In the genomic region with DNA sequence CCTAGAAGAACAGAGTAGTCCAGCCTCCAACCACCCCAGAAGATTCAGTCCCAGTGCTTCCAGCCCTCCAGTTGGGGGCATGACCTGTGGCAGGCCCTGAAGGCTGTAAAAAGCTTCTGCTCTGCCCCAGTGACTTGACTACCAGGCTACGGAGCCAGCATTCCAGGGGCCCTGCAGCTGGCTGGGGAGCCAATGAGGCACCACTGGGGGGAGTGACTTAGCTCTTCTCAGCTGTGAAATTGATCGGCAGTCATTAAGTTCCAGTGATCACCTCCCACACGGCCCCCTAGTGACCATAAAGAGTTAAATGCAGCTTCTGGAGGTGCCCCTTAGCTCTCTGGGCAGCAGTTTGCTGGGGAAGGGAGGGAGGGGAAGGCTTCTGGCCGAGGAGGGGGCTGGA, we compare ENCODE assay signal across 22 mouse cellular contexts.
DNase-seq lines count a peak whose midpoint lies in the region; ATAC-seq lines count a peak whose summit lies in the region.
"Had no signal": no experiment of that assay in that cellular context is flagged by ENCODE, and none has a peak within 500 bp of the region (broad histone marks: within the 10 kb centered on the region; RNA-seq: fewer than 3 reads in every experiment).

No protein-coding gene starts in this region.

- no peak overlapping the region for H3K4me2 ChIP-seq in kidney, embryonic 15.5 days
- peak overlapping the region; percentile 10; the same call in 1 of the 2 replicates for H3K4me2 ChIP-seq in limb, embryonic 12.5 days
- H3K4me2 ChIP-seq: hindbrain, embryonic 13.5 days; limb, embryonic 15.5 days; midbrain, embryonic 12.5 days had no signal

- DNase-seq in kidney, adult 11 months, result no peak
- peak; percentile 64 for DNase-seq in ES-CJ7 (ENCODE audit: low read depth, low spot score)
- peak; percentile 61 for DNase-seq in embryo, embryonic 10.5 days (ENCODE audit: low spot score)
- DNase-seq in gastrocnemius, postnatal 14 days, result no peak
- no peak for DNase-seq in thymus, postnatal 10 days (ENCODE audit: low spot score in 2 of 2)
- DNase-seq in frontal cortex, adult 2 months (ENCODE audit: extremely low spot score in 1 of 2, low spot score in 1 of 2), result no peak
- DNase-seq: cerebellum, adult 9-11 months; gastrocnemius, postnatal 25 days; lung, postnatal 14 days; right cerebral cortex, postnatal 25 days; thymus, postnatal 25 days had no signal

- peaks cover 42% of the 10 kb centered on the region for H3K27me3 ChIP-seq in kidney, embryonic 15.5 days
- H3K27me3 ChIP-seq in limb, embryonic 12.5 days, result no peaks in the 10 kb centered on the region
- H3K27me3 ChIP-seq: limb, embryonic 15.5 days; midbrain, embryonic 12.5 days had no signal

- no peaks in the 10 kb centered on the region for H3K36me3 ChIP-seq in kidney, embryonic 15.5 days
- H3K36me3 ChIP-seq in limb, embryonic 12.5 days, result no peaks in the 10 kb centered on the region
- H3K36me3 ChIP-seq: hindbrain, embryonic 13.5 days; limb, embryonic 15.5 days; midbrain, embryonic 12.5 days had no signal

- H3K9ac ChIP-seq in kidney, embryonic 15.5 days, result no peak overlapping the region
- no peak overlapping the region for H3K9ac ChIP-seq in limb, embryonic 12.5 days (replicated peaks)
- H3K9ac ChIP-seq: hindbrain, embryonic 13.5 days; limb, embryonic 15.5 days; midbrain, embryonic 12.5 days had no signal

- WGBS in kidney, embryonic 15.5 days, result 6% methylated on average over 4 of the region's 4 CpGs
- WGBS in limb, embryonic 12.5 days, result 0% methylated on average over 4 of the region's 4 CpGs

- H3K9me3 ChIP-seq in kidney, embryonic 15.5 days (replicated peaks), result no peaks in the 10 kb centered on the region
- H3K9me3 ChIP-seq in limb, embryonic 12.5 days, result no peaks in the 10 kb centered on the region
- H3K9me3 ChIP-seq: hindbrain, embryonic 13.5 days; limb, embryonic 15.5 days; midbrain, embryonic 12.5 days had no signal

- peak; percentile 44 for ATAC-seq in kidney, embryonic 15.5 days (replicated peaks; ENCODE audit: low FRiP score)
- ATAC-seq in limb, embryonic 12.5 days (ENCODE audit: insufficient number of reproducible peaks, insufficient read depth, low FRiP score, low TSS enrichment, low read depth), result no peak
- ATAC-seq: forebrain, embryonic 16.5 days; intestine, embryonic 16.5 days had no signal

- no peak overlapping the region for H3K4me3 ChIP-seq in kidney, embryonic 15.5 days (replicated peaks)
- no peak overlapping the region for H3K4me3 ChIP-seq in limb, embryonic 12.5 days (replicated peaks)
- H3K4me3 ChIP-seq: erythroblast, embryonic 14.5 days; hindbrain, embryonic 13.5 days; layer of hippocampus, adult 2 months; limb, embryonic 15.5 days; midbrain, embryonic 12.5 days; myocyte had no signal

- peaks cover 26% of the 10 kb centered on the region for H3K4me1 ChIP-seq in kidney, embryonic 15.5 days
- peaks cover 9% of the 10 kb centered on the region for H3K4me1 ChIP-seq in limb, embryonic 12.5 days (replicated peaks)
- H3K4me1 ChIP-seq: limb, embryonic 15.5 days had no signal

- intact Hi-C loops in gastrocnemius, postnatal 14 days (cut with DNase I; ENCODE audit: low total_unique reads), result no loop called here

- H3K27ac ChIP-seq in kidney, embryonic 15.5 days, result no peak overlapping the region
- no peak overlapping the region for H3K27ac ChIP-seq in limb, embryonic 12.5 days
- H3K27ac ChIP-seq: hindbrain, embryonic 13.5 days; layer of hippocampus, adult 2 months; limb, embryonic 15.5 days; midbrain, embryonic 12.5 days; stomach, postnatal 0 days had no signal

Comparison
In these comparisons a context has a peak if more than half of its experiments do, and no peak if none do; other contexts are left out.
1. DNase-seq: peak in ES-CJ7 (single experiment) and embryo, embryonic 10.5 days (single experiment); none in kidney, adult 11 months (single experiment), gastrocnemius, postnatal 14 days (single experiment), thymus, postnatal 10 days (0 of 2) and frontal cortex, adult 2 months (0 of 2).